Mouse (Mus musculus) myocyte (in vitro differentiated cells): ENCODE measurements around the gene Omt2a.

Experiments
- MAX ChIP-seq: IDR thresholded peaks from one replicate; pipeline ENCODE4 v1.6.1; 2011; ENCODE audit warnings: low read depth, mild to moderate bottlenecking, control low read depth
- MYOD1 ChIP-seq, 3 experiments: IDR thresholded peaks; one replicate each; pipeline ENCODE4 v1.6.1; 2011; ENCODE audit warnings: control low read depth in 2 of 3, low read depth in 2 of 3, mild to moderate bottlenecking in 2 of 3, moderate library complexity in 1 of 3; ENCODE audit not compliant: insufficient read length in 2 of 3, control insufficient read depth in 1 of 3
- MYOG ChIP-seq, 3 experiments: IDR thresholded peaks; one replicate each; pipeline ENCODE4 v1.6.1; 2011; ENCODE audit warnings: control low read depth in 2 of 3, low read depth in 2 of 3, mild to moderate bottlenecking in 2 of 3; ENCODE audit not compliant: insufficient read length in 2 of 3, control insufficient read depth in 1 of 3, insufficient read depth in 1 of 3
- POLR2A ChIP-seq: IDR thresholded peaks from one replicate; pipeline ENCODE4 v1.6.1; 2011; ENCODE audit warnings: low read depth, mild to moderate bottlenecking, control low read depth, moderate library complexity; ENCODE audit not compliant: insufficient read length
- POLR2AphosphoS2 ChIP-seq: IDR thresholded peaks from one replicate; pipeline ENCODE4 v1.6.1; 2011; ENCODE audit warnings: low read depth, control low read depth; ENCODE audit not compliant: insufficient read length
- REST ChIP-seq: IDR thresholded peaks from one replicate; pipeline ENCODE4 v1.6.1; 2011; ENCODE audit warnings: mild to moderate bottlenecking, control low read depth, moderate library complexity; ENCODE audit not compliant: insufficient read depth, insufficient read length
- TCF3 ChIP-seq: IDR thresholded peaks from one replicate; pipeline ENCODE4 v1.6.1; 2011; ENCODE audit warnings: low read depth, control low read depth; ENCODE audit not compliant: insufficient read length
- USF1 ChIP-seq: IDR thresholded peaks from one replicate; pipeline ENCODE4 v1.6.1; 2011; ENCODE audit warnings: low read depth, mild to moderate bottlenecking, control low read depth, moderate library complexity

- TF ChIP-seq TCF3: no peak
- TF ChIP-seq MYOD1 (IDR thresholded peaks at IDR 0.05; ENCODE audit: control insufficient read depth in 1 of 3, insufficient read length in 2 of 3, low read depth in 2 of 3): no peak
- TF ChIP-seq MAX: no peak
- TF ChIP-seq USF1: no peak
- no peak for TF ChIP-seq POLR2AphosphoS2
- TF ChIP-seq POLR2A: no peak
- no peak for TF ChIP-seq MYOG (IDR thresholded peaks at IDR 0.05; ENCODE audit: control insufficient read depth in 1 of 3, insufficient read depth in 1 of 3, insufficient read length in 2 of 3, low read depth in 2 of 3)
- no peak for TF ChIP-seq REST
Measured at GRCm38 (mm10) chr9:78358053-78358452, 43.5 kb upstream of the Omt2a start.
